Mouse (Mus musculus): ENCODE measurements around the gene Rnf224. TPM values are rescaled to one million over a fixed set of nuclear protein-coding genes. Genes with fewer than 3 reads are reported as not detected.
A peak's percentile ranks its signal among the peaks of the same experiment; 100 is the strongest.

The Rnf224 gene
- polyA plus RNA-seq, 1 experiment from 2014 or later = not detected

- no peak for ATAC-seq (ENCODE audit: low FRiP score)
- Histone ChIP-seq H3K36me3 (replicated peaks) (peaks cover 59% of the 10 kb centered on the region), H3K4me1 (peaks cover 18% of the 10 kb centered on the region), H3K4me2 (no peak within 1 kb of the TSS), H3K27me3 (peaks cover 11% of the 10 kb centered on the region), H3K4me3 (replicated peaks) (no peak within 1 kb of the TSS), H3K9me3 (no peaks in the 10 kb centered on the region), H3K9ac (no peak within 1 kb of the TSS), H3K27ac (no peak within 1 kb of the TSS)
- WGBS = 90% methylated on average over 10 of the region's 10 CpGs
Observed at GRCm38 (mm10) chr2:25246183-25247072, 9.8 kb upstream of the Rnf224 start, which contains the start of gene AL732309.1. Gene AL732309.1 (minus strand): TSS chr2:25246863.

GRCm38 (mm10) chr2:25244144-25244543, 7.6 kb upstream of the Rnf224 start:
- no peak for ATAC-seq (ENCODE audit: low FRiP score)
- 89% methylated on average over 4 of the region's 4 CpGs for WGBS
- Histone ChIP-seq H3K27me3 (peaks cover 21% of the 10 kb centered on the region), H3K9me3 (no peaks in the 10 kb centered on the region), H3K9ac (no peak overlapping the region), H3K4me2 (no peak overlapping the region), H3K27ac (no peak overlapping the region), H3K4me3 (replicated peaks) (no peak overlapping the region), H3K4me1 (peaks cover 31% of the 10 kb centered on the region), H3K36me3 (replicated peaks) (peaks cover 37% of the 10 kb centered on the region)

- WGBS = 82% methylated on average over 8 of the region's 8 CpGs
- ATAC-seq (ENCODE audit: low FRiP score) = no peak
- Histone ChIP-seq H3K4me3 (replicated peaks) (no peak overlapping the region), H3K36me3 (replicated peaks) (peaks cover 29% of the 10 kb centered on the region), H3K4me1 (peaks cover 31% of the 10 kb centered on the region), H3K9me3 (no peaks in the 10 kb centered on the region), H3K9ac (peak overlapping the region; percentile 77; the same call in 1 of the 2 replicates), H3K27me3 (peaks cover 26% of the 10 kb centered on the region), H3K4me2 (peak overlapping the region; percentile 97), H3K27ac (no peak overlapping the region)
Observed at GRCm38 (mm10) chr2:25243342-25243741, 6.8 kb upstream of the Rnf224 start.

- WGBS = under 1% methylated on average over 32 of the region's 59 CpGs
- H3K36me3 ChIP-seq (replicated peaks) = peaks cover 16% of the 10 kb centered on the region; the same call in 1 of the 2 replicates
- peak within 1 kb of the TSS; percentile 77 for H3K9ac ChIP-seq
- H3K9me3 ChIP-seq = no peaks in the 10 kb centered on the region
- peaks cover 31% of the 10 kb centered on the region for H3K4me1 ChIP-seq
- H3K27me3 ChIP-seq = peaks cover 32% of the 10 kb centered on the region
- peak; percentile 60 for ATAC-seq (ENCODE audit: low FRiP score)
- peak within 1 kb of the TSS; percentile 97 for H3K4me2 ChIP-seq
- peak within 1 kb of the TSS; percentile 64 for H3K4me3 ChIP-seq (replicated peaks)
- 0 out of 2 replicates have a peak within 1 kb of the TSS, but pooled peaks have one; percentile 61 for H3K27ac ChIP-seq
Observed at GRCm38 (mm10) chr2:25242101-25242506, 5.5 kb upstream of the Rnf224 start, which contains the start of the genes Rnf208 and Cysrt1. Gene Rnf208 (plus strand): TSS chr2:25242255. Gene Cysrt1 (minus strand): TSS chr2:25242452.

- peak overlapping the region; percentile 64 for H3K4me3 ChIP-seq (replicated peaks)
- H3K27me3 ChIP-seq = peaks cover 34% of the 10 kb centered on the region
- H3K27ac ChIP-seq = 0 out of 2 replicates have a peak overlapping the region, but pooled peaks have one; percentile 61
- peak overlapping the region; percentile 77 for H3K9ac ChIP-seq
- 24% methylated on average over 6 of the region's 6 CpGs for WGBS
- H3K4me1 ChIP-seq = peaks cover 31% of the 10 kb centered on the region
- peaks cover 13% of the 10 kb centered on the region; the same call in 1 of the 2 replicates for H3K36me3 ChIP-seq (replicated peaks)
- H3K9me3 ChIP-seq = no peaks in the 10 kb centered on the region
- ATAC-seq (ENCODE audit: low FRiP score) = peak; percentile 25
- H3K4me2 ChIP-seq = peak overlapping the region; percentile 97
Observed at GRCm38 (mm10) chr2:25241438-25241775, 4.8 kb upstream of the Rnf224 start.

GRCm38 (mm10) chr2:25240723-25241437, 4.3 kb upstream of the Rnf224 start:
- Histone ChIP-seq H3K9ac (peak overlapping the region; percentile 49), H3K4me1 (peaks cover 31% of the 10 kb centered on the region), H3K36me3 (replicated peaks) (peaks cover 9% of the 10 kb centered on the region; the same call in 1 of the 2 replicates), H3K27ac (peak overlapping the region; percentile 61; the same call in 1 of the 2 replicates), H3K4me2 (peak overlapping the region; percentile 97), H3K4me3 (replicated peaks) (peak overlapping the region; percentile 64), H3K27me3 (peaks cover 40% of the 10 kb centered on the region), H3K9me3 (no peaks in the 10 kb centered on the region)
- WGBS = 1% methylated on average over 29 of the region's 29 CpGs
- ATAC-seq (ENCODE audit: low FRiP score) = peak; percentile 80

- Histone ChIP-seq H3K36me3 (replicated peaks) (0 out of 2 replicates have a peak, but pooled peaks cover 3% of the 10 kb centered on the region), H3K27me3 (peaks cover 45% of the 10 kb centered on the region), H3K4me1 (peaks cover 31% of the 10 kb centered on the region), H3K27ac (0 out of 2 replicates have a peak overlapping the region, but pooled peaks have one; percentile 61), H3K4me2 (peak overlapping the region; percentile 97), H3K9ac (no peak overlapping the region), H3K4me3 (replicated peaks) (peak overlapping the region; percentile 64), H3K9me3 (no peaks in the 10 kb centered on the region)
- WGBS = 46% methylated on average over 8 of the region's 8 CpGs
- peak; percentile 11 for ATAC-seq (ENCODE audit: low FRiP score)
Observed at GRCm38 (mm10) chr2:25240310-25240709, 3.7 kb upstream of the Rnf224 start.

GRCm38 (mm10) chr2:25239766-25240165, 3.2 kb upstream of the Rnf224 start:
- Histone ChIP-seq H3K4me1 (peaks cover 31% of the 10 kb centered on the region), H3K4me2 (no peak overlapping the region), H3K27me3 (peaks cover 51% of the 10 kb centered on the region), H3K9ac (no peak overlapping the region), H3K36me3 (replicated peaks) (0 out of 2 replicates have a peak, but pooled peaks cover 3% of the 10 kb centered on the region), H3K27ac (no peak overlapping the region), H3K9me3 (no peaks in the 10 kb centered on the region), H3K4me3 (replicated peaks) (no peak overlapping the region)
- no peak for ATAC-seq (ENCODE audit: low FRiP score)
- 88% methylated on average over 3 of the region's 3 CpGs for WGBS

GRCm38 (mm10) chr2:25238106-25238505, 1.5 kb upstream of the Rnf224 start:
- no peak for ATAC-seq (ENCODE audit: low FRiP score)
- H3K4me2 ChIP-seq = no peak overlapping the region
- H3K36me3 ChIP-seq (replicated peaks) = no peaks in the 10 kb centered on the region
- H3K9ac ChIP-seq = no peak overlapping the region
- peaks cover 48% of the 10 kb centered on the region for H3K27me3 ChIP-seq
- H3K4me1 ChIP-seq = peaks cover 26% of the 10 kb centered on the region
- no peak overlapping the region for H3K4me3 ChIP-seq (replicated peaks)
- H3K9me3 ChIP-seq = no peaks in the 10 kb centered on the region
- no peak overlapping the region for H3K27ac ChIP-seq

- Histone ChIP-seq H3K4me1 (peaks cover 21% of the 10 kb centered on the region), H3K9ac (no peak overlapping the region), H3K4me3 (replicated peaks) (no peak overlapping the region), H3K9me3 (no peaks in the 10 kb centered on the region), H3K4me2 (no peak overlapping the region), H3K36me3 (replicated peaks) (no peaks in the 10 kb centered on the region), H3K27me3 (peaks cover 48% of the 10 kb centered on the region), H3K27ac (no peak overlapping the region)
- ATAC-seq (ENCODE audit: low FRiP score) = no peak
- WGBS = 80% methylated on average over 4 of the region's 4 CpGs
Observed at GRCm38 (mm10) chr2:25237522-25237921, 935 bp upstream of the Rnf224 start.

GRCm38 (mm10) chr2:25234551-25235220, 1.9 kb downstream of the Rnf224 start:
- Histone ChIP-seq H3K27me3 (peaks cover 52% of the 10 kb centered on the region), H3K9ac (no peak overlapping the region), H3K36me3 (replicated peaks) (no peaks in the 10 kb centered on the region), H3K4me3 (replicated peaks) (no peak overlapping the region), H3K27ac (no peak overlapping the region), H3K4me1 (no peaks in the 10 kb centered on the region), H3K9me3 (no peaks in the 10 kb centered on the region), H3K4me2 (no peak overlapping the region)
- WGBS = 79% methylated on average over 5 of the region's 5 CpGs
- no peak for ATAC-seq (ENCODE audit: low FRiP score)

Measured in forebrain, embryonic 12.5 days (tissue).